Mouse (Mus musculus): ENCODE data around the gene Usp5.

- TF ChIP-seq CTCF (IDR thresholded peaks at IDR 0.05; ENCODE audit: control insufficient read depth, insufficient read depth, insufficient replicate concordance, low read depth, low read length) (no peak), POLR2A (IDR thresholded peaks at IDR 0.05; ENCODE audit: control insufficient read depth, low read depth, low read length) (no peak)
Observed at GRCm38 (mm10) chr6:124791911-124792310, 37.4 kb downstream of the Usp5 start.
